Mouse (Mus musculus): ENCODE data around the gene Kcnip2. TPM values are rescaled to one million over a fixed set of nuclear protein-coding genes. Genes with fewer than 3 reads are reported as not detected.

The Kcnip2 gene
- 0.66 and 0.76 TPM in 2 replicates for polyA plus RNA-seq (2015; fragmentation: Nextera tagmentation; extraction: Ambion mirVana)

- H3K4me1 ChIP-seq = peaks cover 36% of the 10 kb centered on the region
- peak within 1 kb of the TSS; percentile 52 for H3K4me3 ChIP-seq
- 0 out of 2 replicates have a peak, but pooled peaks have one; percentile 31 for ATAC-seq (ENCODE audit: extremely low read depth, insufficient number of reproducible peaks, low FRiP score, low TSS enrichment)
- H3K27me3 ChIP-seq (replicated peaks) = peaks cover 47% of the 10 kb centered on the region
- H3K36me3 ChIP-seq = peaks cover 23% of the 10 kb centered on the region
- no peak within 1 kb of the TSS for H3K27ac ChIP-seq (replicated peaks)
- WGBS = 1% methylated on average over 27 of the region's 29 CpGs
- H3K9me3 ChIP-seq = no peaks in the 10 kb centered on the region
- peak within 1 kb of the TSS; percentile 77 for H3K9ac ChIP-seq
- peak within 1 kb of the TSS; percentile 85 for H3K4me2 ChIP-seq
These were observed at the start of gene Kcnip2 for GRCm38 (mm10) chr19:45815831-45816405. Gene Kcnip2 (minus strand): TSS chr19:45816061.

- ATAC-seq (ENCODE audit: extremely low read depth, insufficient number of reproducible peaks, low FRiP score, low TSS enrichment) = no peak
- WGBS = 40% methylated on average over 8 of the region's 8 CpGs
- no peaks in the 10 kb centered on the region for H3K27me3 ChIP-seq (replicated peaks)
- no peaks in the 10 kb centered on the region for H3K36me3 ChIP-seq
- H3K9me3 ChIP-seq = no peaks in the 10 kb centered on the region
- peak overlapping the region; percentile 47 for H3K4me2 ChIP-seq
- peaks cover 25% of the 10 kb centered on the region for H3K4me1 ChIP-seq
- H3K4me3 ChIP-seq = no peak overlapping the region
- peak overlapping the region; percentile 24 for H3K9ac ChIP-seq
- H3K27ac ChIP-seq (replicated peaks) = peak overlapping the region; percentile 79
These were observed 39.5 kb upstream of the Kcnip2 start for GRCm38 (mm10) chr19:45855284-45855920.

- no peaks in the 10 kb centered on the region for H3K27me3 ChIP-seq (replicated peaks)
- ATAC-seq (ENCODE audit: extremely low read depth, insufficient number of reproducible peaks, low FRiP score, low TSS enrichment) = peak; percentile 61; the same call in 1 of the 2 replicates
- peak overlapping the region; percentile 41; the same call in 1 of the 2 replicates for H3K9ac ChIP-seq
- H3K4me1 ChIP-seq = peaks cover 25% of the 10 kb centered on the region
- H3K4me2 ChIP-seq = peak overlapping the region; percentile 47
- H3K9me3 ChIP-seq = no peaks in the 10 kb centered on the region
- peak overlapping the region; percentile 79 for H3K27ac ChIP-seq (replicated peaks)
- no peaks in the 10 kb centered on the region for H3K36me3 ChIP-seq
- H3K4me3 ChIP-seq = peak overlapping the region; percentile 10; the same call in 1 of the 2 replicates
- 40% methylated on average over 7 of the region's 7 CpGs for WGBS
These were observed 38.7 kb upstream of the Kcnip2 start for GRCm38 (mm10) chr19:45854521-45854920.

- Histone ChIP-seq H3K4me2 (no peak overlapping the region), H3K27ac (replicated peaks) (no peak overlapping the region), H3K9ac (no peak overlapping the region), H3K9me3 (no peaks in the 10 kb centered on the region), H3K27me3 (replicated peaks) (no peaks in the 10 kb centered on the region), H3K4me1 (peaks cover 17% of the 10 kb centered on the region), H3K4me3 (no peak overlapping the region), H3K36me3 (no peaks in the 10 kb centered on the region)
- 79% methylated on average over 4 of the region's 4 CpGs for WGBS
- no peak for ATAC-seq (ENCODE audit: extremely low read depth, insufficient number of reproducible peaks, low FRiP score, low TSS enrichment)
These were observed 31.9 kb upstream of the Kcnip2 start for GRCm38 (mm10) chr19:45847733-45848093.

- Histone ChIP-seq H3K36me3 (no peaks in the 10 kb centered on the region), H3K27ac (replicated peaks) (no peak overlapping the region), H3K4me2 (no peak overlapping the region), H3K4me3 (no peak overlapping the region), H3K9me3 (no peaks in the 10 kb centered on the region), H3K27me3 (replicated peaks) (no peaks in the 10 kb centered on the region), H3K9ac (no peak overlapping the region), H3K4me1 (peaks cover 17% of the 10 kb centered on the region)
- no peak for ATAC-seq (ENCODE audit: extremely low read depth, insufficient number of reproducible peaks, low FRiP score, low TSS enrichment)
- WGBS = 93% methylated on average over 3 of the region's 3 CpGs
These were observed 31.3 kb upstream of the Kcnip2 start for GRCm38 (mm10) chr19:45847016-45847732.

GRCm38 (mm10) chr19:45844209-45844608 is 28.3 kb upstream of the Kcnip2 start:
- 84% methylated on average over 3 of the region's 3 CpGs for whole genome bisulfite sequencing
- ATAC-seq (ENCODE audit: extremely low read depth, insufficient number of reproducible peaks, low FRiP score, low TSS enrichment) = no peak
- no peak overlapping the region for H3K4me2 ChIP-seq
- peaks cover 14% of the 10 kb centered on the region for H3K4me1 ChIP-seq
- no peak overlapping the region for H3K9ac ChIP-seq
- no peaks in the 10 kb centered on the region for H3K27me3 ChIP-seq (replicated peaks)
- H3K4me3 ChIP-seq = no peak overlapping the region
- H3K36me3 ChIP-seq = no peaks in the 10 kb centered on the region; the same call in 1 of the 2 replicates
- no peaks in the 10 kb centered on the region for H3K9me3 ChIP-seq
- no peak overlapping the region for H3K27ac ChIP-seq (replicated peaks)

GRCm38 (mm10) chr19:45843424-45843823 is 27.6 kb upstream of the Kcnip2 start:
- Histone ChIP-seq H3K9ac (peak overlapping the region; percentile 53), H3K36me3 (no peaks in the 10 kb centered on the region; the same call in 1 of the 2 replicates), H3K27ac (replicated peaks) (peak overlapping the region; percentile 40), H3K4me3 (no peak overlapping the region), H3K27me3 (replicated peaks) (no peaks in the 10 kb centered on the region), H3K9me3 (no peaks in the 10 kb centered on the region), H3K4me2 (peak overlapping the region; percentile 38), H3K4me1 (peaks cover 14% of the 10 kb centered on the region)
- ATAC-seq (ENCODE audit: extremely low read depth, insufficient number of reproducible peaks, low FRiP score, low TSS enrichment) = no peak
- 24% methylated on average over 10 of the region's 10 CpGs for WGBS

- Histone ChIP-seq H3K27ac (replicated peaks) (no peak overlapping the region), H3K4me3 (no peak overlapping the region), H3K9me3 (no peaks in the 10 kb centered on the region), H3K4me2 (no peak overlapping the region), H3K4me1 (peaks cover 15% of the 10 kb centered on the region), H3K36me3 (no peaks in the 10 kb centered on the region; the same call in 1 of the 2 replicates), H3K9ac (no peak overlapping the region), H3K27me3 (replicated peaks) (no peaks in the 10 kb centered on the region)
- no peak for ATAC-seq (ENCODE audit: extremely low read depth, insufficient number of reproducible peaks, low FRiP score, low TSS enrichment)
- WGBS = 78% methylated on average over 12 of the region's 12 CpGs
These were observed 21.5 kb upstream of the Kcnip2 start for GRCm38 (mm10) chr19:45837050-45837994.

GRCm38 (mm10) chr19:45835490-45835889 is 19.6 kb upstream of the Kcnip2 start:
- no peaks in the 10 kb centered on the region for H3K9me3 ChIP-seq
- H3K4me1 ChIP-seq = peaks cover 15% of the 10 kb centered on the region
- H3K9ac ChIP-seq = no peak overlapping the region
- H3K36me3 ChIP-seq = no peaks in the 10 kb centered on the region; the same call in 1 of the 2 replicates
- no peak overlapping the region for H3K4me2 ChIP-seq
- H3K27me3 ChIP-seq (replicated peaks) = no peaks in the 10 kb centered on the region
- WGBS = 45% methylated on average over 10 of the region's 10 CpGs
- ATAC-seq (ENCODE audit: extremely low read depth, insufficient number of reproducible peaks, low FRiP score, low TSS enrichment) = no peak
- H3K27ac ChIP-seq (replicated peaks) = peak overlapping the region; percentile 21; the same call in 1 of the 2 replicates
- H3K4me3 ChIP-seq = no peak overlapping the region

- H3K9me3 ChIP-seq = no peaks in the 10 kb centered on the region
- no peak overlapping the region for H3K4me2 ChIP-seq
- 81% methylated on average over 10 of the region's 10 CpGs for WGBS
- no peak for ATAC-seq (ENCODE audit: extremely low read depth, insufficient number of reproducible peaks, low FRiP score, low TSS enrichment)
- no peaks in the 10 kb centered on the region for H3K36me3 ChIP-seq
- H3K9ac ChIP-seq = no peak overlapping the region
- no peak overlapping the region for H3K27ac ChIP-seq (replicated peaks)
- peaks cover 15% of the 10 kb centered on the region for H3K4me1 ChIP-seq
- H3K27me3 ChIP-seq (replicated peaks) = no peaks in the 10 kb centered on the region
- H3K4me3 ChIP-seq = no peak overlapping the region
These were observed 17.8 kb upstream of the Kcnip2 start for GRCm38 (mm10) chr19:45833665-45834064.
